Mouse (Mus musculus) heart, adult 9 months (tissue): ENCODE data around the gene Sun2.

Experiments used
- DNase-seq, 2 experiments: peaks; one replicate each; pipeline ENCODE4 v3.0.0; 2022; ENCODE audit warnings: low spot score in 2 of 2

Sun2 gene

GRCm38 (mm10) chr15:79755977-79756625 lies 13.8 kb upstream of the Sun2 start:
- no peak for DNase-seq

- no peak for DNase-seq
Observed at GRCm38 (mm10) chr15:79755176-79755575, 12.8 kb upstream of the Sun2 start.

GRCm38 (mm10) chr15:79753873-79754272 lies 11.5 kb upstream of the Sun2 start:
- DNase-seq, result no peak

- DNase-seq, result no peak
Observed at GRCm38 (mm10) chr15:79753420-79753752, 11.1 kb upstream of the Sun2 start.

- peak in 1 of 2 experiments; percentile 75 for DNase-seq
Observed at GRCm38 (mm10) chr15:79752742-79753419, 10.5 kb upstream of the Sun2 start.

GRCm38 (mm10) chr15:79751772-79752171 lies 9.4 kb upstream of the Sun2 start:
- no peak for DNase-seq

GRCm38 (mm10) chr15:79750266-79750665 lies 7.9 kb upstream of the Sun2 start:
- DNase-seq, result no peak

GRCm38 (mm10) chr15:79749162-79749561 lies 6.8 kb upstream of the Sun2 start:
- no peak for DNase-seq

- no peak for DNase-seq
Observed at GRCm38 (mm10) chr15:79747998-79748397, 5.7 kb upstream of the Sun2 start.

GRCm38 (mm10) chr15:79745883-79746282 lies 3.5 kb upstream of the Sun2 start:
- DNase-seq, result no peak

GRCm38 (mm10) chr15:79745312-79745711 lies 3.0 kb upstream of the Sun2 start:
- DNase-seq, result no peak

GRCm38 (mm10) chr15:79744742-79745141 lies 2.4 kb upstream of the Sun2 start:
- no peak for DNase-seq

GRCm38 (mm10) chr15:79744001-79744400 lies 1.7 kb upstream of the Sun2 start:
- DNase-seq, result no peak

- no peak for DNase-seq
Observed at GRCm38 (mm10) chr15:79742706-79743023, 329 bp upstream of the Sun2 start.

GRCm38 (mm10) chr15:79741173-79741858 lies 1.0 kb downstream of the Sun2 start:
- DNase-seq, result peak in 1 of 2 experiments; percentile 46

- no peak for DNase-seq
Observed at GRCm38 (mm10) chr15:79740739-79741138, 1.6 kb downstream of the Sun2 start.

- DNase-seq, result no peak
Observed at GRCm38 (mm10) chr15:79734311-79734710, 8.0 kb downstream of the Sun2 start.

- DNase-seq, result no peak
Observed at GRCm38 (mm10) chr15:79733640-79734039, 8.7 kb downstream of the Sun2 start.

GRCm38 (mm10) chr15:79733192-79733591 lies 9.1 kb downstream of the Sun2 start:
- DNase-seq, result no peak

GRCm38 (mm10) chr15:79731554-79731953 lies 10.8 kb downstream of the Sun2 start:
- no peak for DNase-seq

GRCm38 (mm10) chr15:79728731-79729388 lies 13.5 kb downstream of the Sun2 start:
- DNase-seq, result no peak

GRCm38 (mm10) chr15:79728311-79728710 lies 14.0 kb downstream of the Sun2 start:
- DNase-seq, result no peak

GRCm38 (mm10) chr15:79727840-79728239 lies 14.5 kb downstream of the Sun2 start:
- DNase-seq, result no peak
